Mouse (Mus musculus): Measurements from ENCODE around the gene Gm10401.
"Not testable (repeated sequence)": the region's sequence is repeated elsewhere in the genome, so short reads cannot be mapped to it uniquely, and the experiment has no call there.

The Gm10401 gene

DNA sequence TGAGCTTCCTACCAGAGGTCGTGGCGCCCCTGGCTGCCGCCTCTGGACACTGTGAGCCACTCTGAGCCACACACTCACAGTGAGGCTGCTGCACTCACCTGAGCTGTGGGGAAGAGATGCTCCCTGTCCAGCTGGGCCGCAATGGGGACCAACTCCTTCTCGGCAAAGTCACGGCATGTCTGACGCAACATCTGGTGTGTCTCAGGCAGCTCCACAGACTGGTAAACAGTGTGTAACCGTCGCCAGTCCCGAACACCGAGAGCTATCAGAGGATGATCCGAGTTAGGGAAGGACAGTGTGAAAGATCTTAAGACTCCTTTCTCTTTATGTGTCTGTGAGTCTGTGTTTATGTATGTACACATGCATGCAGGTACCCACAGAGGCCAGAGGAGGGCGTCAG, 19.4 kb upstream of the Gm10401 start:
- no peak for DNase-seq

DNA sequence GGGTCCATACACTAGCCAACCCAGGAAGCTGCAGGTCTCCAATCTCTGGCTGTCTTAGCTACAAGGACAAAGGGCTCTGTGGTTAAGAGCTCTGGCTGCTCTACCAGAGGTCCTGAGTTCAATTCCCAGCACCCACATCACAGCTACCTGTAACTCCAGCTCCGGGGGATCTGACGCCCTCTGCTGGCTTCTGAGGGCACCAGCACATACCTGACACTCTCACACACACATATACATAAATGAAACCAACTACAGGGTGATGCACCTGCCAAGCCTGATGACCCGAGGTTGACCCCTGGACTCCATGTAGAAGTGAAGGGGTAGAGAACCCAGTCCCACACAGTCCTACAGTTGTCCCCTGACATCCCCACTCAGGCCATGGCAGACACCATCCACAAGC, 18.3 kb upstream of the Gm10401 start:
- no peak for DNase-seq

DNA sequence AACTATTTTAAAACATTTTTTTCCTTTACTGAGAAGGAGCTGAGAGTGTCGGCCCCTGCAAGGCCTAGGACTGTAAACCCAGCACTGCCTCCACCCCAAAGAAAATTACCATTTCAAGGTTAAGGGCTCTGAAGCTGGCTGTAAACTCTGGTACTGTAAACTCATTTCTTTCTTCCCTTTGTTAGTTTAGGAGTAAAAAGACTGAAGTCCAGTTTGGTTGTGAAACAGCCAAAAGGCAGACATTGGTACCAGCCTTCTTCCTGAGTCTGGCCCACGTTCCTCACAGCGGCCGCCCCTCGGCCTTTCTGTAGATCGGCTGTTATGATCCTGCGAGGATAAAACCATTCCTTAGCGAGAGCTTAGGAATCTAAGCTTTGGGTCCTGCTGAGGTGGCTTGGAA, 16.4 kb upstream of the Gm10401 start:
- DNase-seq, result no peak

DNA sequence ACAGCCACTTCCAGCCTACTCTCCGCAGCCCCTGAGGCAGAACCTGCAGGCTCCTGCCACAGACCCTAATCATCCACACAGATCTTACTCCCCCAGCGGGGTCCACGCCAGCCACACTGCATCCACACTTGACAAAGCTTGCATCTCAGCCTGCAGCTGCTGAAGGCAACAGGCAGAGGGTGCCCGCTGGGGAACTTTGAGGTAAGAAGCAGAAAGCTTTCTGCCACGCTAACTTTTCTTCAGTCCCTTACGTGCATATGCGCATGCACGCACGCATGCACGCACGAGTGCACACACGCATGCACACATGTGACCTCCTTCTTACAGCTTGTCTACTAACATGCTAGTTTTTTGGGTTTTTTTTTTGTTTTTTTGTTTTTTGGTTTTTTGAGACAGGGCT, 15.1 kb upstream of the Gm10401 start:
- no peak for DNase-seq

DNA sequence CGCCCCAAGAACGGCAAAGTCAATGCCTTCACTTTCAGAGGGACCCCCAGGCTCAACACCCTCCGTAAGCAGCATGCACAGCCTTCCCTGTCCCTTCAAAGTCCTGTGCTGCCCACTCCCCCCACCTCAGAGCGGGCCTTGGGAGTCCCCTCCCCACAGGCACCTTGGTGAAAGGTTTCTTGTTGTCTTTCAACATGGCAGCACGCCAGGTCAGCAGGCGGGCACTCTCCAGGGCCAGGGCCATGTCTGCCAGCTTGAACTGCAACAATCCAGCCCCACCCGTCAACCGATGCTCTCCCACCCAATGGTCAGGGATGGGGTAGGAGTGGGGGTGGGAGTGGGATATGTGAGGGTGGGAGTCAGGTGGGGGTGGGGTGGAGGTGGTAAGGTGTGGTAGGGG, 13.1 kb upstream of the Gm10401 start:
- no peak for DNase-seq

DNA sequence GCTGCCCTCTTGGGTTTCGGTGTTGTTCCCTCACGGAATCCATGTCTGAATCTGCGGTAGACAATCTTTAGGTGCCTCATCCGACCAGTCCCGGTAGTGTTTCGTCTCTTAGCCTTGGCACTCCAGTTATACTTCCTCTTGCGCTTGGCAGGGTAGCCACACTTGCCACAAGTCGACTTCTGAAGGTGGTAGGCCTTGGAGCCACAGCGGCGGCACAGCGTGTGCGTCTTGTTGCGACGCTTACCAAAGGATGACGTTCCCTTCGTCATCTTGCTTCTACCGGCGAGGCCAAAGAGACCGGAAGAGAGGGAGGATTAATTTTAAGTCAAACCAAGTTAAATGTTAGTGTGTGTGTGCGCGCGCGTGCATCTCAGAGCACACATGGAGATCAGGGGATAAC, 5.2 kb upstream of the Gm10401 start:
- not testable (repeated sequence) for DNase-seq

DNA sequence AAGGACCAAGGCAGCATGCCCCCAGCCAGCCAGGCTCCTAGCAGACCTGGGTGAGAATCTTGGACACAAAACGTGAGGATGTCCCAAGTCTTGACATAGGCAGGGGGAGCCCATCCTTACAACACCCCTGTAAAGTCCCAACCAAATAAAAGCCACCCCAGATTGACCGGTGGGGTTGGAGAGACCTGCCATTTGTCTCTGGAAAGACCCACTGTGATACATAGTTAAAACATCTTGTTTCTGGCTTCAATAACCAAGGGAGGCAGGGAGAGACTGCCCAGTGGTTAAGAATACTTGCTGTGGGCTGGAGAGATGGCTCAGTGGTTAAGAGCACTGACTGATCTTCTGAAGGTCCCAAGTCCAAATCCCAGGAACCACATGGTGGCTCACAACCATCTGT, 4.1 kb upstream of the Gm10401 start:
- no peak for DNase-seq

DNA sequence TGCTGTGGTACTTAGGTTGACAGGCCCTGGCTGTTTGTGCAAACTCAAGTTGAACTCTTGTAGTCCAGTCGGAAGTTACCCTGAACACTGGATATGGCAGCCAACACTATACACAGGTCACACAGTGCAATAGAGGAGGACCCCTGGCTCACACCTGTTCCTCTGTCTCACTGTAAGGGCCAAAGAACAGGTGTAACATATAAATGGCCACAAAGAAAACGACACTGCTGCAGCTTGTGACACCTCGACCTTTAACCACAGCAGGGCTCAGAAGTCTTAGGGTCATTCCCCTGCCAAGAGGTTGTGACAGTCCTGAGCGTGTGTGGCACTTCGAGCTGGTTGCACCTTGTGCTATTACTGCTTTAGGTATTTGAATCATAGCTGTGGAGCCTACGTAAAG, 2.4 kb upstream of the Gm10401 start:
- no peak for DNase-seq

DNA sequence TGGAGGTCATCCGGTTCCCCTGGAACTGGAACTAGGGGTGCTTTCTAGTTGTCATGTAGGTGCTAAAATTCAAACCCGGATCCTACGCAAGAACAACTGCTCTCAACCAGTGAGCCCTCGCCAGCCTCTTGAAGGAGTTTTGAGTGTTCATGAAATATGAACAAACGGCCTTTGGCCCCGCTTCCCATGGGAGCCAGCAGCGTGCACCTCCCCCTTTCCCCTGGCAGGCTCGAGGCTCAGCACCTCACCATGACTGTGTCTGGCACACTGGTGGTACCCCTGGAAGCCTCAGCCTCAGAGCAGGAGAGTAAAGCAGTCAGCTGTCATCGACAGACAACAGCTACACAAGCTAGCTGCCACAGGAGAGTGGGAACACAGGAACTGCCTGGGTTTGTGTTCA, 1.9 kb upstream of the Gm10401 start:
- DNase-seq, result peak; percentile 22 to 46

DNA sequence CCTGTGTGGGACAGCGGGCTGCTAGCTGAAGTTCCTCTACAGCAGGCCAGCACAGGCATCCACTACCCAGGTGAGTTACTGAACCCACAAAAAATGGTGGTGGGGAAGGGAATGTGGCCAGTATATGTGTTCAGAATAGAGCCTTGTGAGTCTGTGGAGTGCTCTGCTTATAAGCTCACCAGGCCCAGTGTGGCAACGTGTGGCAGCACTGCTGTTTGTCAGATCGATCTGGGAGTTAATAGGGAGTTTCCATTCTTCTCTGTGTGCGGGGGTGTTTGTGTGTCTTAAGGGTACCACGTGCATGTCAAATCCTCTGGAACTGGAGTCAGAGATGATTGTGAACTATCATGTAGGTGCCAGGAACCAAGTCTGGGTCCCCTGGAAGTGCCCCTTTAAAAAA, 1.4 kb upstream of the Gm10401 start:
- DNase-seq, result no peak

DNA sequence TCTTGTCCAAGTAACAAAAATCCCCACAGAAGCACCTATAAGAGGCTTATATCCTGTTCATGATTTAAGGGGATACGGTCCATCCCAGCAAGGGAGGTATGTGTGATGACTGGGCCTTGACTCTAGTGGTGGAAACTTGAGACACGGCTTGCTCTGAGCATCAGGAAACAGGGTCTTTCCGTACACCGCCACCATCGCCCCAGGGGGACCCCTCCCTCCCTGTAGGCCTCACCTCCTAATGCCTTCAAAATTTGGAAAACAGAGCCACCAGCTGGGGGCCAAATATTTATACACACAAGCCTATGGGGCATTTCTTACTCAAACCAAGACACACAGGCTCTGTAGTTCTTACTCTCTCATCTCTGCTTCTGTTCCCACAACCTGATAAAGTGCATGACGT, 6.3 kb downstream of the Gm10401 start:
- no peak for DNase-seq

DNA sequence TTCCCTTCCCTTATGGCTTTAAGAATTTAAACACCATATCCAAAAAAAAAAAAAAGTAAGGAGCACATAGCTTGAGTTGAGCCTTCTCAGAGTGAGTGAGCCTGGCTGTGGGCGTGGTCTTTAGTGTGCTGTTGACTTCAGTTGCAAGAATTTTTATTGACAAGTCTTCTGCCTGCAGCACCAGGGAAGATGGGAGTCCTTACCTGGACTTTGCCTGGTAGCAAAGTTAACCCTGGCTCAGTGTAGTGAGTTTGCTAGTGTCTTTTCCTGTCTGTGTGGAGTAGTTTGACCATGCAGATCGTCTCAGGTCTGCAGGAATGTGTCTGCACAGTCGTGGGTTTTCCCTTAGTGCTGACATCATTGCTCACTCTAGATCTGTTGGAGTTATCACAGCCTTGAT, 7.1 kb downstream of the Gm10401 start:
- DNase-seq, result no peak

DNA sequence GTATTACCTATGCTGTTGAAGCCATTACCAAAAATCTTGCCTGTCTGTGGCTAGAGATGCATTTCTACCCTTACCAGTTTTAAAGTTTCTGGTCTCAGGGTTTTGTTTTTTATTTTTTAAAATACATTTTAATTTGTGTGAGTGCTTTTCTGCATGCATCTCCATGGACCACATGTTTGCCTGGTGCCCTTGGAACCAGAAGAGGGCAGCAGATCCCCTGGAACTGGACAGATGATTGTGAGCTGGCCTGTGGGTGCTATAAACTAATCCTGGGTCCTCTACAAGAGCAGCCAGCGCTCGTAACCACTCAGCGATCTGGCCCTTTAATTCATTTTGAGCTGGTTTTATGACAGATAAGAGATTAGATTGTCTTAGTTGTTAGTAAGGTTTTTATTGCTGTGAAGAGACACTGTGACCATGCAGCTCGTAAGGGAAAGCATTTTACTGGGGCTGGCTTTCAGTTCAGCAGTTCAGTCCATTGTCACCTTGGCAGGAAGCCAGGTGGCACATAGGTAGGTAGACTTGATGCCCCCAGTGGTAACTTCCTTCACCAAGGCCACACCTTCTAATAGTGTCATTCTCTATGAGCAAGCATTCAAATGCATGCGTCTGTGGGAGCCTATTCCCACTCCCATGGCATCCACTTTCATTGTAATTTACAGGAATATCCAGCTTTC, 8.4 kb downstream of the Gm10401 start:
- DNase-seq, result no peak

DNA sequence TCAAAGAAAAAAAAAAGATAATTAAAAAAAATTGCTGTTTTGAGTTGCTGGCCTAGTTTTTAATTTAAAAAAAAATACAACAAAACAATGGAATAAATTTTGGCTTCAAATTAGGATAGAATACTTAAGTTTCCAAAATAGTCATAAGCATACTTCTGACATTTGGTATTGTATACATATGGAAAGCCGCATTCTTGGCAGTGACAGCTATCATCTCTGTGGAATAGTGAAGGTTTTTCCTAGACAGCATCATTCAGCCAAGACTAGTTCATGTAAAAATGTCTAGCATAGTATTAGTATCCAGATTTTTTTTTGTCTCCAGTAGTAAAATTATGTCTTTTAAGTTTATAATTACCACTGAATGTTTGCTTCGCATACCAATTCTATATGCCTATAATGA, 12.4 kb downstream of the Gm10401 start:
- no peak for DNase-seq

DNA sequence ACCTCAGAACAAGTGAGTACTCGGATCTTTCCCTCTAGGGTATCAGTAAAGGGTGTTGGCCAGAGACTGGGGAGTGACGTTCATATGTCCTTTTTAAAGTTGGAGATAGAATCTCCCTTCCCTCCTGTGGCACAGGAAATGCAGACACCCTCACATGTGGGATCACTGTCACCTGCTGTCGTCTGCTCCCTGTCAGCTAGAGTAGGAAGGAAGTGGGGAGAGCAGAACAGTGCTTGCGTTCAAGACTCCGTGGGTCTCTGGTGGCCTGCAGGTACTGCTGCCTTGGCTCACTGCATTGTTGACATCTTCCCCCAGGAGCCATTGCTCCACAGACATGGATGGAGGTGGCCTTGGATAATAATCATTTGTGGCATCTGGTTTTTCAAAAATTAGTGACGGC, 14.6 kb downstream of the Gm10401 start:
- DNase-seq, result no peak

DNA sequence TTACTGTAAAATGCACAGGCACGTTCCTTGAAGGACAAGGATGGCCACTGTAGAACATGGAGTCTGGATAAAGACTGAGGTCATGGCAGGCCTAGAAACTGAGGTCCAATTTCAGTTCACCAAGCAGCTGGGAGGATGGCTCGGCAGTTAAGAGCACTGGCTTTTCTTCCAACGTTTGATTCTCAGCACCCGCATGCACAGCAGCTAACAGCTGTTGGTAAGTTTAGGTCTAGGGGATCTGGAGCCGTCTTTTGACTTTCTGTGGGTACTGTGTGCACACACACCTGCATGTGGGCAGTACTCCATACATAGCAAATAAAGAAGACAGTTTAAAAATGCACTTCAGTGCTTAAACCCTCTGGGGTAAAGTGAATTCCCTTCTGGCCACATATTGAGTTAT, 16.5 kb downstream of the Gm10401 start:
- no peak for DNase-seq

DNA sequence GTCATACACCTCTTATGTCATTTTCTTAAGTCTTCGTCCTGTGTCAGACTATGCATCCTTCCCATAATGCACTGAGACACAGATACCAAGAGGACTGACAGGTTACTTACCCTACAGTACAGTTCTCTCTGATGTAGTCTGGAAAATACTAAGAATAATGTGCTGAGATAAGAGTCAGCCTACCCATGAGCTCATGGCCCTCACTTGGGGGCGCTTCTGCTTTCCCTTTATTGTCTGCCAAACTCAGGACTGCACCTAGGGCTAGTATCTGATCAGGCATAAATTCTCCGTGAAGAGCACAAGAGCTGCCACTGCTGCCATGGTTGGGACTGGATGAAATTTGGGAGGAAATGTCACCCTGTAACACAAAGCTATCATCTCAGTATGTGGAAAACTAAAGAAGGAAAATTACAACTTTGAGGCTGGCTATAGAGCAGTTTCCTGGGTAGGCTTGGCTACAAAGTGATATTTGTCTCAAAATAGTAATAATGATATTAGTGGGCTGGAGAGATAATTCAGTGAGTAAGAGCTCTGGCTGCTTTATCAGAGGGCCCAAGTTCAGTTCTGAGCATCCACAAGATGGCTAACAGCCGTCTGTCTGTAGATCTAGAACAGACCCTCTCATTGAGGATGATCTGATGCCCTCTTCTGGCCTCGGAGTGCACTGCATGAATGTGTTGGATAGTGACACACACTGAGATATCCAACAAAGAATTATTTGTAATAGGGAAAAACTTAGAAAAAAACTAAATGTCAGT, 21.8 kb downstream of the Gm10401 start:
- DNase-seq, result peak; percentile 66 to 71

DNA sequence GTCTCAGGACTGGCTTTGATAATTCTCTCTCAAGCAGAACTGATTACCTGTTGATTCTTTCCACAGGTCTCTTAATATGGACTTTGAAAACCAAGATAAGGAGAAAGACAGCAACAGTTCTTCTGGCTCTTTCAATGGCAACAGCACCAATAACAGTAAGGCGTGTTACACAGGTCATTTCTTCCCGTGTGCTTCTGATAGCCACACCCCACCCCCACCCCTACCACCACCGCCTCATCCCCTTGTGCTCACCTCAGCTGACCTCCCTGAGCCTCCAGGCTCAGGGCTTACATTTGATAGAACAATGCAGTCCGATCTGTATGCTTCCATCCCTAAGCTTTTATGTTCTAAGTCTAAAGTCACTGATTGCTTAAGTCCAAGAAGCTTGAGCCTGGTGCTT, 23.3 kb downstream of the Gm10401 start:
- DNase-seq, result no peak

DNA sequence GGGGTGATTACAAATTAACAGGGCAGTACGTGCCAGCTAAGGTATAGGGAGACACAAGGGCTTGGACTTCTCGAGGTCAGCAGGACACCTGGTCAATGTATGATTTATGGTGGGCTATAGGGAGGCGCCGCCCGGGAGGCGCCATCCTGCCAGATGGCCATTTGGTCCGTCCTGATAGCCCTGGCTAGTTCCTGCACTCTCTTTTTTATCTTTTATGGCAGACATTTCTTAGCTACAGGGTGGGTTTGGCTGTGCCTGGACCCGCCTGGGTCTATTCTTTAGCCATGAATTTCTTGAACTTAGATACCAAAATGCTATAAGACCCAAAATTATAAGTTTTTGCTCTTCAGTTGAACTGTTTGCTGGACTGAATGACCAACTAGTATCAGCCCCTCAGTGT, 24.8 kb downstream of the Gm10401 start:
- DNase-seq, result not testable (repeated sequence)

DNA sequence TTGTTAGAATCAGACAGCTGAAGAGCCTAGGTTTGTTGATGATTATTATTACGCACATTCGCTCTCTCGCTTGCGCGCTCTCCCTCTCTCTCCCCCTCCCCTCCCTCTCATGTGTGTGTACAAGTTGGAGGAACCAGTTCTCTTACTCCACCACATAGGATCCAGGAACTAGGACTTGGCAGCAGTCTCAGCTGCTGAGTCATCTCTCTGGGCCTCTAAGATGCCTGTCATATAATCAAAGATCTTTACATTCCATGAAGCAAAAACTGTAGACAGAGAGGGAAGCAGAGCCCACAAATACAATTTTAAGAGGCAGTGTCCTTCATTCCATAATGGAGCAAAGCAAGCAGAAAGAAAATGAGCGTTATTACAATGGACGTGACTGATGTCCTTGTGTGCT, 26.0 kb downstream of the Gm10401 start:
- peak; percentile 63 to 73 for DNase-seq

DNA sequence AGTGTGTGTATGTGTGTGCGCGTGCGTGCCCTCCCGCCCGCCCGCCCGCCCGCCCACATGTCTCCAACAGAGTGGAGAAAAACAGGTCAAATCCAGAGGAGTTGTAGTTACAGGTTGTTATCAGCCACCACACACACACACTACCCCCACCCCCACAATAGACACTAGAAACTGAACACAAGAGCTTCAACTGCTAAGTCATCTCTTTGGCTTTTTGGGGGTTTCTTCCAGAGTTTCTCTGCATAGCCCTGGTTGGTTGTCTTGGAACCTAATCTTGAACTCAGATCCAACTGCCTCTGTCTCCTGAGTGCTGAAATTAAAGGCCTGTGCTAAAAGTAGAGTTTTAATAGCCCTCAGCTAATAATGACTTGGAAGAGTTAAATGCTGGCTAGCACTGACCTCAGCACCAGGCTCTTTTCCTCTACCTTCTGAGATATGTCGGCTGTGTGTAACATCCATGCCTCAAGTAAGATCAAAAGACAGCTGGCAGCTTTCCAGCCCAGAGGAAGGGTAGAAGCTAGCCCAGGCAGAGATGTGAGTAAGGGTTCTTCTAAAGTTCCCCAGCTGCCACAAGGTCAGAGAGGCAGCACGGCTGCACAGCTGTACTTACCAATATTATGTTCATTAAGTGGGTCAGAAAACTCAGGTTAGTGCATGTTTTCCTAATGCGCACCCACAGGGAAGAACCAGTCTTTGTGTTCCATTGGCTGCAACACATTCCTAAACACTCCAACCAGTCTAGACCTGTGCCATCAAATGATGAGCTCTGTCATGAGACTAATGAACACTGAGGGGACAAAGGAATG, 26.8 kb downstream of the Gm10401 start:
- peak in 1 of 2 experiments; percentile 24 for DNase-seq

DNA sequence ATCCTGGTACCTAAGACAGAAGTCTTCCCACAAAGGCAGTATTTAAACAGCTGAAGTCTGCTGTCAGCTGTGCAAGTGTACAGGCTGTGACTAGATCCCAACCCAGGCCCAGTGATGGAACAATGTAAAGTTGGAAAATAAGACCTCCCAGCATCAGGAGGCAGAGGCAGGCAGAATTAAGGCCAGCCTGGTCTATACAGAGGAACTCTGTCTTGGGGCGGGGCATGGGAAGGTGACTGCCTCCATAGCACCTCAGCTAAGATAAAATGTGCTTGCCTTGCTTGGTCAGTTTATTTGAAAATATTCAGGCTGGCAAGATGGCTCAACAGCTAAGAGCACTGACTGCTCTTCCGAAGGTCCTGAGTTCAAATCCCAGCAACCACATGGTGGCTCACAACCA, 27.6 kb downstream of the Gm10401 start:
- DNase-seq, result no peak

DNA sequence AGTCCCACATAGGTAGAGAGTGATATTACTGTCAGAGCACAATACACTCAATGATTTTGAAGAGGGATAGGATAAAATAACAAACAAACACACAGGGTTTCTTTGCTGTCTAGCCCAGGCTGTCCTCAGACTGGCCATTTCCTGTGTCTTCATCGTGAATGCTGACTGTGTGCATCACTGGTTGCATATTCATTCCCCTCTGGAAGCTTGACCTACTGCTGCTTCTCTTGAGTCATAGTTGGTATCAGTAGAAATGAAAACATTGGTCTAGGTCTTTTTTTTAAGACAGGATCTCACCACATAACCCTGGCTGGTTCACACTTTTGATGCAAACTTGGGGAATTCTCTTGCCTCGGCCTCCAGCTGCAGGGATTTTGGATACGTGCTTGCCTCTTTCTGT, 28.5 kb downstream of the Gm10401 start:
- DNase-seq, result no peak
